Mouse (Mus musculus) lung, postnatal 4 days (tissue): ENCODE measurements around the gene Epb41.

Source experiments
- DNase-seq, 2 experiments: peaks; one replicate each; pipeline ENCODE4 v3.0.0; 2021

Epb41 gene

GRCm38 (mm10) chr4:132074933-132075769 is at the start of gene Epb41:
Gene Epb41, minus strand, starts transcription at chr4:132075321.
- peak; percentile 99 for DNase-seq

GRCm38 (mm10) chr4:132123166-132123565 is 48.0 kb upstream of the Epb41 start:
- DNase-seq = no peak

GRCm38 (mm10) chr4:132121674-132122073 is 46.6 kb upstream of the Epb41 start:
- DNase-seq = no peak

- DNase-seq = no peak
These were observed 44.4 kb upstream of the Epb41 start for GRCm38 (mm10) chr4:132119566-132119965.

- DNase-seq = no peak
These were observed 41.2 kb upstream of the Epb41 start for GRCm38 (mm10) chr4:132116315-132116714.

- DNase-seq = peak; percentile 14 to 25
These were observed 38.4 kb upstream of the Epb41 start for GRCm38 (mm10) chr4:132113411-132114095.

GRCm38 (mm10) chr4:132111227-132111626 is 36.1 kb upstream of the Epb41 start:
- DNase-seq = no peak

- DNase-seq = no peak
These were observed 33.1 kb upstream of the Epb41 start for GRCm38 (mm10) chr4:132108221-132108620.

- no peak for DNase-seq
These were observed 26.0 kb upstream of the Epb41 start for GRCm38 (mm10) chr4:132101152-132101551.

- DNase-seq = no peak
These were observed 24.4 kb upstream of the Epb41 start for GRCm38 (mm10) chr4:132099548-132099947.

GRCm38 (mm10) chr4:132095043-132095442 is 19.9 kb upstream of the Epb41 start:
- no peak for DNase-seq

- no peak for DNase-seq
These were observed 18.8 kb upstream of the Epb41 start for GRCm38 (mm10) chr4:132093928-132094327.

GRCm38 (mm10) chr4:132093136-132093535 is 18.0 kb upstream of the Epb41 start:
- no peak for DNase-seq

- peak in 1 of 2 experiments; percentile 71 for DNase-seq
These were observed 13.8 kb upstream of the Epb41 start for GRCm38 (mm10) chr4:132088921-132089320.

- no peak for DNase-seq
These were observed 10.0 kb upstream of the Epb41 start for GRCm38 (mm10) chr4:132085114-132085513.

- no peak for DNase-seq
These were observed 5.4 kb upstream of the Epb41 start for GRCm38 (mm10) chr4:132080492-132080983.

GRCm38 (mm10) chr4:132079555-132080275 is 4.6 kb upstream of the Epb41 start:
- DNase-seq = peak; percentile 55 to 76

- DNase-seq = peak in 1 of 2 experiments; percentile 47
These were observed 3.2 kb upstream of the Epb41 start for GRCm38 (mm10) chr4:132078296-132078714.

- no peak for DNase-seq
These were observed 2.3 kb upstream of the Epb41 start for GRCm38 (mm10) chr4:132077445-132077844.

- peak; percentile 65 to 82 for DNase-seq
These were observed 1.6 kb upstream of the Epb41 start for GRCm38 (mm10) chr4:132076480-132077405.

- DNase-seq = no peak
These were observed 675 bp upstream of the Epb41 start for GRCm38 (mm10) chr4:132075796-132076195.
